Mouse (Mus musculus) olfactory bulb, adult 2 months (tissue): ENCODE measurements around the gene Creld1. TPM values are rescaled to one million over a fixed set of nuclear protein-coding genes. Genes with fewer than 3 reads are reported as not detected.
A peak's percentile ranks its signal among the peaks of the same experiment; 100 is the strongest.

Experiments used
- H3K27ac ChIP-seq: fragments of 200-500 bp; 2 replicates; pipeline ENCODE4 v1.5.1; 2012; ENCODE audit warnings: low read depth, low read length; ENCODE audit not compliant: insufficient read depth
- H3K4me1 ChIP-seq: fragments of 200-500 bp; 2 replicates; pipeline ENCODE4 v1.6.1; 2012; ENCODE audit warnings: low read length; ENCODE audit not compliant: control insufficient read depth, insufficient read depth
- H3K4me3 ChIP-seq: fragments of 200-500 bp; 2 replicates; pipeline ENCODE4 v1.5.1; 2012; ENCODE audit warnings: mild to moderate bottlenecking, low read depth, low read length, moderate library complexity; ENCODE audit not compliant: insufficient read depth
- CTCF ChIP-seq: fragments of 200-500 bp; IDR thresholded peaks from 2 replicates; pipeline ENCODE4 v1.5.1; 2012; ENCODE audit warnings: low read depth, mild to moderate bottlenecking, low read length, moderate library complexity; ENCODE audit not compliant: insufficient read depth
- POLR2A ChIP-seq: fragments of 200-500 bp; IDR thresholded peaks from 2 replicates; pipeline ENCODE4 v1.6.1; 2012; ENCODE audit warnings: mild to moderate bottlenecking, low read depth, low read length, moderate library complexity; ENCODE audit not compliant: insufficient read depth
- WGBS: fragments of 180-500 bp; shearing (Covaris S2); methylation state at CpG from one replicate; pipeline ENCODE4 v1.1.7; 2018; 5-methylcytosine and 5-hydroxymethylcytosine counted together
- polyA plus RNA-seq: library from polyadenylated mRNA; stranded (reverse); fragments of >200 nt; gene quantifications from 2 replicates; pipeline ENCODE4 v1.2.4, GENCODE M21; 2012; ENCODE audit warnings: low replicate concordance; ENCODE audit not compliant: missing spikeins, insufficient read depth, insufficient read length

Creld1 gene
- polyA plus RNA-seq, 1 experiment: not detected

DNA sequence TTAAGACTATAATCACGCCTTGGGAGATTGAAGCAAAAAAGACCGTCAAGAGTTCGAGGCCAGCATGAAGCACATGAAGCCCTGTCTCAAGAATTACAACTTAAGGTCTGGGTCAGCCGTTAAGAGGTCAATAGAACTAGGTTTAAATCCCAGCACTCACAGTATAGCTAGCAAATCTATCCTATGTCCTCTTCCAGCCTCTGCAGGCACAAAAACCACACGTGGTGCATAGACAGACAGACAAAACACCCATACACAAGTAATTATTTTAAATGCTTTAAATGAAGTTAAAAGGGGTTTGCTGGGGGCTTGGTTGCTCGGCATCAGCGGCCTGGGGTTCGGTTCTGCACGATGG, 41.0 kb upstream of the Creld1 start:
- H3K27ac ChIP-seq: 0 out of 2 replicates have a peak overlapping the region, but pooled peaks have one; percentile 16
- TF ChIP-seq POLR2A (no peak), CTCF (no peak)
- peak overlapping the region; percentile 71 for H3K4me3 ChIP-seq
- peaks cover 4% of the 10 kb centered on the region; the same call in 1 of the 2 replicates for H3K4me1 ChIP-seq
- whole genome bisulfite sequencing: 35% methylated on average over 9 of the region's 9 CpGs

DNA sequence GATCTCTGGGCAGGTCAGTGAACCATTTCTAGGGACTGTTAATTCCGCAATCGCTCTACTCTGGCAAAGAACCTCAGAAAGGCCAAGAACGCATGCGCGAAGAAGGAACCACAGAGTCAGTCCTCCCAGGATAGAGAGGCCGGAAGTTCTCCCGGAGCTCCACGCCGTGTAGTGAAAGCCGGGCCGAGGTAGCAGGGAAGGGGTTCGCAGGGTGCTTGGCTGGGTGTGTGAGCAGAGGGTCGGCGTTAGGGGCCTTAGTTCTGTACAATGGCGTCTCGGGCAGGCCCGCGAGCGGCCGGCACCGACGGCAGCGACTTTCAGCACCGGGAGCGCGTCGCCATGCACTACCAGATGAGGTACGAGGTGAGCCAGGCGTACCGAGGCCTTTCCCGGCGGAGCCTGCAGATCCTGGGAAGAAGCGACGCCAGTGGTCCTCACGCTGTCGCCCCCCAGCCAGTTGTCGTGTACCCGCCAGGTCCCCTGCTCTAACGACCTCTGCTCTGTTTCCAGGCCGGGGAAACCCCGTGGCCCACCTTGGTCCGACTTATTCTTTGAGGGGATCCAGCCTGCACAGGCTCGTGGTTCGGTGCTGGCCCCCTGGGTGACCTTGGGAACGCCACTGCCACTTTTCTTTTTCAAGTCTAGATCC, 40.5 kb upstream of the Creld1 start, which contains the start of gene Jagn1:
Jagn1 (plus strand) TSS at position 128 of the 649 bp plus-strand sequence.
- WGBS: under 1% methylated on average over 45 of the region's 45 CpGs
- H3K4me3 ChIP-seq: peak within 1 kb of the TSS; percentile 71

DNA sequence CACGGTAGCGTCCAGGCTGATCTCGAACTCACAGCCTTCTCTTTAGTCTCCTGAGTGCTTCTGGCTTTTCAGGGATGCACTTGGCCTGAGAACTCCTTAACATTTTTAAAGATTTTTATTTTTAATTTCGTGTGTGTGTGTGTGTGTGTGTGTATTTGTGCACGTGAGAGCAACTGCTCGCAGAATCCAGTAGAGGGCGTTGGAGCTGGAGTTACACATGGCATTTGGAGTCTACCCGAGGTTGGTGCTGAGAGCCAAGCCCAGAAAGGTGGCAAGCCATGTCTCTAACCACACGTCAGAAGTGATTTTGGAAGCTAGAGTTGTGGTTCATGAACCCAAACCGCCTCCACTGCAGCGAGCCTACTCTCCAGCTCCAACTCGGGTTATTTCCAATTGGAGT, 40.0 kb upstream of the Creld1 start:
- no peak overlapping the region for H3K27ac ChIP-seq
- H3K4me3 ChIP-seq: peak overlapping the region; percentile 71
- no peak for TF ChIP-seq POLR2A
- TF ChIP-seq CTCF: no peak
- 45% methylated on average over 12 of the region's 12 CpGs for WGBS
- peaks cover 4% of the 10 kb centered on the region; the same call in 1 of the 2 replicates for H3K4me1 ChIP-seq

More for the DNA sequence above, 40.5 kb upstream of the Creld1 start, which contains the start of gene Jagn1:
- Histone ChIP-seq H3K27ac (0 out of 2 replicates have a peak within 1 kb of the TSS, but pooled peaks have one; percentile 16), H3K4me1 (peaks cover 4% of the 10 kb centered on the region; the same call in 1 of the 2 replicates)
- TF ChIP-seq POLR2A (peak; percentile 46; the same call in 1 of the 2 replicates), CTCF (no peak)

DNA sequence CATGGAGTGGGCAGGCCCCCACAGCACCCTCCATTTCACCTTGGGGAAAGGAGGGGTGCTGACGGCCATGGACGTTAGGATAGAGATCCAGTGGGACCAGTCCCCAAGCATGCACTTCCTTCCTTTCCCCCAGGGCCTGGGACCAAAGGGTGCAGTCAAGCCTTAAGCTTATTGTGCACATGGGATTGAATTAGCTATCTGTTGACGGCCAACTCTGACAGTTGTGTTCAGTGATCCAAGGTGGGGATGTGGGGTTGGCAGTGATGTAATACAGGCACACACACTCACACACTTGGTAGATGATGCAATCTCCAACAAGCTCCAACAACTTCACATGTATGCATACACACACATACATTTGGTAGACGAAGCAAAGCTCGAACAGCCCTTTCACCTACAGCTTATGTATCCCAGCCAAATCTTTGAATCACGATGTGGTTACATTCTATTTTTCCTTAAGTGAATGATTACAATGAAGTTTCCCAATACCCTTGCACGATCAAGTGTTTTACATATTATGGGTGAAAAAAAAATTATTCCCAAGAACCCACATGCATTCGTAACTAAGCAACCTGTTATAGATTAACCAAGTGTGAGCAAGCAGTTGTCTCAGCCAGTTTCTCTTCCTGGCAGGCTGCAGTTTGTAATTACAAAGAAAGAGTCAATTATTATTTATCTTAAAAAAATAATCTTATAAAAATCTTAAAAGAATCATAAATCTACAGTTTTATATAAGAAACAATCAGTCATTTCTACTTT, 38.7 kb upstream of the Creld1 start:
- H3K4me1 ChIP-seq: peaks cover 4% of the 10 kb centered on the region; the same call in 1 of the 2 replicates
- no peak for TF ChIP-seq CTCF
- TF ChIP-seq POLR2A: no peak
- no peak overlapping the region for H3K27ac ChIP-seq
- H3K4me3 ChIP-seq: no peak overlapping the region
- WGBS: 78% methylated on average over 8 of the region's 8 CpGs

DNA sequence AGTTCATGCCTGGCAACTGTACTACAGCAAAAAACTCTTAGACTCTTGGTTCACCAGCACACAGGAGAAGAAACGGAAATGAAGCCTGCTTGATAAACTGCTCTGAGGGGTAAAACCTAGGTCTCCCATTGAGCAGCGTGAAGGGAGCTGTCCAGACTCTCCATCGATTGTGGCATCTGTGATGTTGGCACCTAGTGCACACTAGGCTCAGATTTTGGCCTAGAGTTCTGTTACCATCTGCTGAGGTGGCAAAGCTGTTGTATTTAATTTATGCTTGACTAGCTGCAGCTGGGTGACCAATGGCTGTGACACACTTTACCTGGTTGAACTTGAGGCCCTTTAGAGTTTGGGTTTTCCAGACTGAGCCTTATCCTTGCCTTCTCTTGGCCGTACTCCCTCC, 35.5 kb upstream of the Creld1 start:
- WGBS: 95% methylated on average over 4 of the region's 4 CpGs
- Histone ChIP-seq H3K4me1 (peaks cover 4% of the 10 kb centered on the region; the same call in 1 of the 2 replicates), H3K4me3 (no peak overlapping the region), H3K27ac (no peak overlapping the region)
- TF ChIP-seq CTCF: no peak
- no peak for TF ChIP-seq POLR2A

DNA sequence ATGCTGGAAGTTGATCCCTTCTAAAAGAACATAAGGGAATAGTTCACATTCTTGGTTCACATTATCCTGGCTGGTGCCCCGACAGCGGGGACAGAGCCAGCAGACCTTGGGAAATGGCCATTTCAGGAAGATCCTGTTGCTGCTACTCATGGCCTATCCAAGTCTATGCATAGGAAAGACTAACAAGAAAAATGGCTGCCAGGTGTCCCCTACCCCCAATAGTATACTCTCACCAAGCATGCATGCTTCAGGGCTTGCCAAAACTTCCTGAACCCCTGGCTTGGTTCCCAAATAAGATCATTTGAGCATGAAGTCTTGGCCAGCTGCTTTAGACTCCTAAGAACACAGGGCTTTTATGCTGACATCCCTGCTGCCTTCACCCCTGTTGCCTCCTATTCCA, 31.3 kb upstream of the Creld1 start:
- no peak overlapping the region for H3K27ac ChIP-seq
- H3K4me1 ChIP-seq: no peaks in the 10 kb centered on the region
- TF ChIP-seq CTCF (no peak), POLR2A (no peak)
- no peak overlapping the region for H3K4me3 ChIP-seq
- 33% methylated on average over 2 of the region's 2 CpGs for WGBS

DNA sequence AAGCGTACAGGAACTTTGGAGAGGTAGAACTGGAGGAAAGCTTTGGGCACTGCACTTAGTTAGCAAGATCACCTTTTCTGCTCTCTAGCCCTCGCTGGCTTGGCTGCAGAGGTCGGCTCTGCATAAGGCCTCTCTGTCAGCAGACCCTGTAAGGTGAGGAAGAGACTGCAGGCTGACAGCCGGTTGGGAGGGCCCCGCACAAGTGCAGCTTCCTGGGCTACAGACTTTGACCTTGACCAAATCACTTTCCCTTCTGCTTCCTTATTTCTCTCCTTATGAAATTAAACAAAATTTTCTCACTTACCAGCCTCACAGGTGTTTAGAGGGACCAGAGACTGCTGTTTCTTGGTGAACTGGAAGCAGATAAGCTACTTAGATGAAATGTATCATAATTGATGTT, 28.1 kb upstream of the Creld1 start:
- 75% methylated on average over 5 of the region's 5 CpGs for WGBS
- H3K4me1 ChIP-seq: no peaks in the 10 kb centered on the region
- no peak overlapping the region for H3K4me3 ChIP-seq

DNA sequence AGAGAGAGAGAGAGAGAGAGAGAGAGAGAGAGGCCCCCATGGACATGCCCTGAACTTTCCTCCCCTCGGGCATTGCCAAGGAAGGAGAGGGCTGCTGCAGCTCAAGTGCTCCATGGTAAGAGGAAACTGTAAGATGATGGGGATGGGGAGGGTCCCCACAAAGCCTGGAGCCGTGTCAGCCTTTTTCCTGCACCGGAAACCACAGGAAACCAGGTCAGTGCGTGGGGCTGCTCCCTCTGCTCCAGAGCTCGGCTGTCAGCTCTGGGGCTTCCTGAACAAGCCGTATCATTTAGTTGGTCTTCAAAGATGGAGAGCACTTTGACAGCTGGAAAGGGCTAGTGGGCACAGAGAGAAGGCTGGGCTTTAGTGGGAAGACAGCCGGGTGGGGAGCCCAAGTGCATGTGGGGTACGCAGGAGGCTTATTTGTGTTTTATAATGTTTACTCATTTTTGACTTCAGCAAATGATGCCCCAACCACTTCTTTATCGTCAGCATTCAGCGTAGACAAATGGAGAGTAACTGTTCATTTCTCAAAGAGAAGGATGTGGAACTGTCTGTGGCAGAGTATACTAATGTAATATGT, 25.1 kb upstream of the Creld1 start, which contains the start of gene Il17re:
Il17re (plus strand) TSS at position 533 of the 583 bp plus-strand sequence.
- H3K27ac ChIP-seq: no peak within 1 kb of the TSS
- H3K4me1 ChIP-seq: no peaks in the 10 kb centered on the region
- 82% methylated on average over 10 of the region's 10 CpGs for WGBS
- no peak within 1 kb of the TSS for H3K4me3 ChIP-seq
- TF ChIP-seq CTCF (no peak), POLR2A (no peak)

More for the DNA sequence above, 28.1 kb upstream of the Creld1 start:
- no peak overlapping the region for H3K27ac ChIP-seq
- TF ChIP-seq CTCF (no peak), POLR2A (no peak)

DNA sequence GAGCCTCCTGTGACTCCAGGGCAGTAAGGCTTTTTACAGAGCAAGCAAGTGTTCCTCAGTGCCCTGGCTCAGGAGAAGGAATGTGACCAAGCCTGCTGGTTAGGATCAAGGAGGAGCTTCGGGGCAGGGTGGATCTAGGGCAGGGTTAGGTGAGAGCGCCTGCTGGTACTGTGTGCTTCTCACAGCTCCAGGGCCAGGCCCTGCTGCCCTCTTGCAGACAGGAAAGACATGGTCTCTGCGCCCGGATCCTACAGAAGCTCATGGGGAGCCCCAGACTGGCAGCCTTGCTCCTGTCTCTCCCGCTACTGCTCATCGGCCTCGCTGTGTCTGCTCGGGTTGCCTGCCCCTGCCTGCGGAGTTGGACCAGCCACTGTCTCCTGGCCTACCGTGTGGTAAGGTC, 24.5 kb upstream of the Creld1 start:
- Histone ChIP-seq H3K27ac (no peak overlapping the region), H3K4me3 (no peak overlapping the region), H3K4me1 (no peaks in the 10 kb centered on the region)
- no peak for TF ChIP-seq CTCF
- no peak for TF ChIP-seq POLR2A
- WGBS: 68% methylated on average over 10 of the region's 10 CpGs
